Mouse (Mus musculus): ENCODE data around the gene Heca.
"Not testable (repeated sequence)": the region's sequence is repeated elsewhere in the genome, so short reads cannot be mapped to it uniquely, and the experiment has no call there.

Gene Heca

GRCm38 (mm10) chr10:17880724-17881123, 67.1 kb downstream of the Heca start:
- in situ Hi-C loops (cut with MboI, MseI) = no loop called here

GRCm38 (mm10) chr10:17880038-17880437, 67.8 kb downstream of the Heca start:
- in situ Hi-C loops (cut with MboI, MseI) = no loop called here

DNA sequence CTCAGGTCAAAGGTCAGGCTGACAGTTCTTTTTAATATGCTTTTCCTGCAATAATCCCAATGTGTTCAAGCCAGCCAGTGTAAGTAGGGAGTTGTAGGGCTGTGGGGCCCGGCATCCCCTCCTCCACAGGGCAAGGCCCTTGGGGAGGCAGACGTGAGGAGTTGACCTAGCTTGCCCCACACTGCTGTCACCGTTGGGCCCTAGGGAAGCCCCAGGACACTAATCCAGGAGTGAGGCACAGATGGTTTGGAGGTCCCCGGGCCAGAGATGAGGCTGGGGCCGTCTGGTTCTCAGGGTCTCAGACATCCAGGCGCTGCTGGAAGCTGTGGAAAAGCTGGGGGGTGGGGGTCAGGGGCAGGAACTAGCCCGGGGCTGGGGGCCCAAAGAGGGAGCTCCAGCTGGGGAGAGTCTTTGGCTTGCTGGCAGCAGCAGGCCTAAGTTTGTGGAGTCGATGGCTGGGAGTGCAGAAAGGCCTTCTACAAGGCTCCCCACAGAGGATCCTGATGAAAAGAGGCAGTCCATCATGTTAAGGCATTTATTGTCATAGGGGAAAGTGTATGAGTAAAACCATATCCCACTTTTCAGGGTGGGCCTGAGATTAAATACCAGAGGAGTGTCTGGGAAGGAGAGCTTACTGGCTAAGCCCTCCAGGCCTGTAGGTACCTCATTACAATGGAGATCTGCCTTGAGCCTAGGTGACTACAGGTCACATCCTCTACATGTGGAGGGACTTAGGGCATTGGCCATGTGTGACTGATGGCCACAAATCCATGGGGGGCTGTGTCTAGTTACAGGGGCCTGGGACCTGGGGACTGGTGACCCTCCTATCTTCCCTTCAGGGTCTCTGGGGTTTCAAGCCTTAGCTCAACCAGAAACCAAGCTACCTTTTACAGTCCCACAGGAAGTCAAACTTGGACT, 69.6 kb downstream of the Heca start:
- in situ Hi-C loops (cut with MboI, MseI) = no loop called here

- in situ Hi-C loops (cut with MboI, MseI) = loop anchor here (5.0 kb wide), 2 partner anchors 83 to 138 kb away; no protein-coding TSS in a partner anchor
Measured at GRCm38 (mm10) chr10:17869822-17870662, 77.8 kb downstream of the Heca start.

DNA sequence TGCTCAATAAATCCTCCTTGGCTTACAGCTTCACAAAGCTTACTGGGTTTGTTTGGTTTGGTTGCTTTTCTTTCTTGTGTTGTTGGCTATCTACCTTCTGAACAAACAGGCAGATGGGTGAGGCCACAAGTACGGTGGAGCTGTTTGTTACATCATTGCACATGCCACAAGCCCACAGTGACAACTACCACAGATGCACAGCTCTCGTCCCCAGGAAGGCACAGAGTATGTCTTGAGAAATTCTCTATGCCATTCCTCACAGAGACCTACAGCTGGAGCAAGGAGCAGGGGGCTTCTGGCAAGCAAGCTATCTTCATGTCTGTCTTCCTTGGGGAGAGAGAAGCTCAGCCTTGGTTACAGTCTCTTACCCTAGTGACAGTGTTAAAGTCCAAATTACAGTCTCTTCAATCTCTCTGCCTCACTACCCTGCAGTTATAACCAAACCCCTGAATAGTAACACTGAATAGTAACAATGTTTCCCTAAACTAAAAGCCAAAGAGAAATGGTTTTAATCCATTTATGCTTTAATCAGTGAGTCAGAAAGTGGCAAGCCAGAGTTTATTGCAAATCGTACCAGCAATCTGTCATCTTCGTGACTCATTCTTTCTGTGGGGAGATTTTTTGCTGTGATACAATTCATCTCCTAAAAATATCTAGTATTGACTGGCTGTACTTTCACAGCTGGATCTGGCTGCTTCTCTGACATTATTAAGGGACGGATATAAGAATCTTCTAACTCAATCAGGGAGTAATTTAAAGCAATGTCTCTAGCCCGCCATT, 87.0 kb downstream of the Heca start:
- in situ Hi-C loops (cut with MboI, MseI) = loop anchor here in 1 of 2 experiments (5.0 kb wide), 1 partner anchor 124 kb away; no protein-coding TSS in a partner anchor

GRCm38 (mm10) chr10:17857647-17858261, 90.1 kb downstream of the Heca start:
- in situ Hi-C loops (cut with MboI, MseI) = no loop called here

DNA sequence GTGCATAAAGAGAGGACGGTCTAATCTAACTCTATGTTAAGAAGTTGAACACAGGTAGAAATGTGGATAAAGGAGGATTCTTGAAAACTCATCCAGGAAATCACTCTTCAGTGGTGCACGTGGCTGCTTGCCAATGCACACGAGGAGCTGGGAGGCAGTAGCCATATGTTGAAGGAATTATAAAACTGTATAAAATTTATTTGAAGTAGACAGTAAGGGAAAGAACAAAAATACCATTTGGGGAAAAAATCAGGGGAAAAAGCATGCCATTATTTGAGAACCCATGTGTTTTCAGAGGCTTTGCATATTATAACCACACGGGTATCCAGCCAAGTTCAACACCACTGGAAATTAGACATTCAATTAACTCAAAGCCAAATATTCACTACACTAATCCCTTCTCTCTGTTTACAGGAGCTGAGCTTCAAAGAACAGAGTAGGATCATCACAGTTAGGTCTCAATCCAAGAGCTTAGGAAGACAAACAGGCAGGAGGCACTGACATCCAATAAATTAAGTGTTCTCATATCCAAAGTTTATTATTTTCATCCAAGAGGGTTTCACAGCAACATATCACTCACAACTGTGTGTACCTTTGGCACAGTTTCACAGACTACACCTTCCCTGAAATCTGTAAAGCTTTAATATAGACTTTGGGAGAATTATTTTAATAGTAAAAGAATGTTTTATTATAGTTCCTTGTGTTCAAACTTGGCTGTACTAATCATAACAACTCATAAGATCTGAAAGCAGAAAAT, 102.9 kb downstream of the Heca start:
- in situ Hi-C loops (cut with MboI, MseI) = loop anchor here in 1 of 2 experiments (5.0 kb wide), 2 partner anchors 53 to 1338 kb away; no protein-coding TSS in a partner anchor

- in situ Hi-C loops (cut with MboI, MseI) = no loop called here
Measured at GRCm38 (mm10) chr10:17842030-17842429, 105.8 kb downstream of the Heca start.

DNA sequence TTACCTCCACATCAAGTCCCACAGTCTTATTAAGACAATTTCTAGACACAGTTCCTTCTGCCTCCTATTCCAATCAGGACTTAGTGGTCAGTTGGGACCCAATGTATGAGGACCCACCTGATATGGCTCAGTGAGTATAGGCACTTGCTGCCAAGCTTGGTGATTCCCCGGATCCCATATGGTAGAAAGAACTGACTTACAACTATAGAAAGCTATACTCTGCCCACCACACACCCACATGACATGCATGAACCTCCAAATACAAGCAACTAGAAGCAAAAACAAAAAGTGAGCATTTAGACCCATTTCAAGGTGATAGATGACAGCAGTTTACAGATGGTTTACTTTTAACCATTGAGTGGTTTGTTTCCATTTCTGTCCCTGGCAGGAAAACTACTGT, 111.6 kb downstream of the Heca start:
- in situ Hi-C loops (cut with MboI, MseI) = no loop called here

GRCm38 (mm10) chr10:17835031-17835430, 112.8 kb downstream of the Heca start:
- in situ Hi-C loops (cut with MboI, MseI) = no loop called here

- in situ Hi-C loops (cut with MboI, MseI) = no loop called here
Measured at GRCm38 (mm10) chr10:17831041-17831440, 116.8 kb downstream of the Heca start.

DNA sequence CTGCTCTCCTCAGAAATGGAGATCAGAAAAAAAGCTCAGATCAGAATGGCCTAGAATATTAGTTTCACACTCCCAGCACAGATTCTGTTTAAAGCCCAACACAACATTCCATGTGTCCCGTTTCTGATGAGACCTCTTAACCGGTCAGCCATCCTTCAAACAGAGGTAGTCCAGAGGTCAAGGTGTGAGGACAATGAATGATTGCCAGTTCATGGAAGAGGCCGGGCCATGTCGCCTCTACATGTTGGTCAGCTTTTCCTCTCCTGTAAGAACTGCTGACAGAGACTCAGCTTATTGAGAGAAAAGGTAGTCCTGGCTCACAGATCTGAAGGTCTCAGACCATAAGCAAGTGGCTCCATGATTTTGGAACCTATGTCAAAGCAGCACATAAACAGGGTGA, 118.7 kb downstream of the Heca start:
- in situ Hi-C loops (cut with MboI, MseI) = no loop called here

- in situ Hi-C loops (cut with MboI, MseI) = no loop called here
Measured at GRCm38 (mm10) chr10:17827391-17827790, 120.5 kb downstream of the Heca start.

GRCm38 (mm10) chr10:17820422-17820821, 127.4 kb downstream of the Heca start:
- in situ Hi-C loops (cut with MboI, MseI) = not testable (repeated sequence)
